13 mouse cellular contexts compared by ENCODE assay signal in the genomic region with DNA sequence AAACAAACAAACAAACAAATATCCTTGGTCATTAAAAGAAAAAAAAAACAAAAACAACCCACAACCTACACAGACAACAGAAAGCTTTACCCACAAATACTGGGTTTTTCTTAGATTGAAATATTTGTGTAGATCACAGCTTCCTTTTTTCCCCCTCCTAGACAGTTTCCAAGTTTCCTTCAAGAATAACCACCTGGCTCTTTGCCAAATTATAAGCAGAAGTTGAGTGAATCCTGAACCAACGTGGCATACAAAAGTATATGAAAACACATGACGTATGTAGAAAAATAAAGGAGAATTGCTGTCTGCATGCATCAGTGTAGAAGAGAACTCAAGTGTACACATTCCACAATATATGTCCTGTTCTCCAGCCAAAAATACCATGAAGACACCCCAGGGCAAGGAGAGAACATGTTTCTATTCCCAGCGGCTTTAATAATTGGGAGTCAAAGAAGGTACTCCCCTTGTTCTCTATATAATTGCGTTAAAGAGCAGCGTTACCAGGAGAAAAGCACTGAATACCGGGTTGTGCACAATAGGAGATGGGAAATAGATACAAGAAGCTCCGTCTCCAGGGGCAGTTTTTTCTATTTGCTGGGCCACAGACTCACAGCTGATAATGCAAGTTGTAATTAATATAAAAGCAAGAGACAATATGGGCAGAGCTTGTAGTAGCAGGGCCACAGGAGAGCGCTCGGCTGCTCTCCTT. TPM values are rescaled to one million over a fixed set of nuclear protein-coding genes. Genes with fewer than 3 reads are reported as not detected.
A peak's percentile ranks its signal among the peaks of the same experiment; 100 is the strongest.
DNase-seq lines count a peak whose midpoint lies in the region; ATAC-seq and TF ChIP-seq lines count a peak whose summit lies in the region.
"Had no signal": no experiment of that assay in that cellular context is flagged by ENCODE, and none has a peak within 500 bp of the region (broad histone marks: within the 10 kb centered on the region; RNA-seq: fewer than 3 reads in every experiment).

No protein-coding gene starts in this region.

- H3K4me2 ChIP-seq in forebrain, postnatal 0 days (ENCODE audit: low read depth): peak overlapping the region; percentile 46
- H3K4me2 ChIP-seq in neural tube, embryonic 13.5 days: peak overlapping the region; percentile 41
- H3K4me2 ChIP-seq: heart, embryonic 11.5 days; limb, embryonic 13.5 days had no signal

- peak overlapping the region; percentile 45; the same call in 1 of the 2 replicates for H3K27ac ChIP-seq in kidney, adult 2 months (ENCODE audit: insufficient read depth, low read depth, low read length)
- H3K27ac ChIP-seq in forebrain, postnatal 0 days (ENCODE audit: low read depth, low read length): peak overlapping the region; percentile 29
- peak overlapping the region; percentile 20 for H3K27ac ChIP-seq in neural tube, embryonic 13.5 days (replicated peaks)
- H3K27ac ChIP-seq: limb, embryonic 13.5 days had no signal

- TF ChIP-seq POLR2A in kidney, adult 2 months (IDR thresholded peaks at IDR 0.05; ENCODE audit: low read depth, low read length): no peak

- DNase-seq in adrenal gland, adult (ENCODE audit: inconsistent age in 2 of 2, low spot score in 1 of 2): peak; percentile 17 to 67
- DNase-seq in adrenal gland, adult 8-10 months: no peak
- no peak for DNase-seq in kidney, adult 2 months
- DNase-seq in kidney, postnatal 25 days: no peak
- peak; percentile 61 for DNase-seq in forebrain, postnatal 0 days
- no peak for DNase-seq in thymus, postnatal 0 days (ENCODE audit: low spot score)
- no peak for DNase-seq in left cerebral cortex, adult 11 months (ENCODE audit: low spot score)
- DNase-seq: right cerebral cortex, postnatal 14 days; thymus, adult 18-20 months had no signal

- no peaks in the 10 kb centered on the region for H3K9me3 ChIP-seq in forebrain, postnatal 0 days (ENCODE audit: low read length)
- no peaks in the 10 kb centered on the region for H3K9me3 ChIP-seq in neural tube, embryonic 13.5 days
- H3K9me3 ChIP-seq: limb, embryonic 13.5 days had no signal

- H3K4me3 ChIP-seq in kidney, adult 2 months (ENCODE audit: insufficient read depth, low read depth, low read length): no peak overlapping the region
- peak overlapping the region; percentile 26 for H3K4me3 ChIP-seq in forebrain, postnatal 0 days (ENCODE audit: low read depth, low read length)
- peak overlapping the region; percentile 13; the same call in 1 of the 2 replicates for H3K4me3 ChIP-seq in neural tube, embryonic 13.5 days
- H3K4me3 ChIP-seq: limb, embryonic 13.5 days had no signal

- no peak for TF ChIP-seq CTCF in kidney, adult 2 months (conservative IDR thresholded peaks at IDR 0.05; ENCODE audit: insufficient read depth, insufficient read length, low read depth, low read length)
- TF ChIP-seq CTCF in forebrain, postnatal 0 days (IDR thresholded peaks at IDR 0.05; ENCODE audit: low read depth): no peak

- no peaks in the 10 kb centered on the region; the same call in 1 of the 2 replicates for H3K36me3 ChIP-seq in kidney, adult 2 months (ENCODE audit: control insufficient read depth, insufficient read depth, low read length)
- peaks cover 8% of the 10 kb centered on the region for H3K36me3 ChIP-seq in forebrain, postnatal 0 days (ENCODE audit: insufficient read depth)
- peaks cover 12% of the 10 kb centered on the region; the same call in 1 of the 2 replicates for H3K36me3 ChIP-seq in neural tube, embryonic 13.5 days
- H3K36me3 ChIP-seq: limb, embryonic 13.5 days had no signal

- 56% methylated on average over 9 of the region's 9 CpGs for WGBS in kidney, adult 2 months
- WGBS in forebrain, postnatal 0 days: 23% methylated on average over 9 of the region's 9 CpGs
- WGBS in neural tube, embryonic 13.5 days: 19% methylated on average over 9 of the region's 9 CpGs

- no peak for ATAC-seq in forebrain, postnatal 0 days
- ATAC-seq in neural tube, embryonic 13.5 days (ENCODE audit: low read depth): 0 out of 2 replicates have a peak, but pooled peaks have one; percentile 25
- ATAC-seq: lung, postnatal 0 days had no signal

- peaks cover 2% of the 10 kb centered on the region; the same call in 1 of the 2 replicates for H3K4me1 ChIP-seq in kidney, adult 2 months (ENCODE audit: control insufficient read depth, insufficient read depth, low read length)
- H3K4me1 ChIP-seq in forebrain, postnatal 0 days (ENCODE audit: insufficient read depth): 0 out of 2 replicates have a peak, but pooled peaks cover 4% of the 10 kb centered on the region
- peaks cover 69% of the 10 kb centered on the region for H3K4me1 ChIP-seq in neural tube, embryonic 13.5 days (replicated peaks)
- H3K4me1 ChIP-seq: limb, embryonic 13.5 days had no signal

- peak overlapping the region; percentile 48 for H3K9ac ChIP-seq in forebrain, postnatal 0 days
- H3K9ac ChIP-seq in neural tube, embryonic 13.5 days: peak overlapping the region; percentile 47; the same call in 1 of the 2 replicates
- H3K9ac ChIP-seq: limb, embryonic 13.5 days had no signal

- H3K27me3 ChIP-seq in kidney, adult 2 months (replicated peaks; ENCODE audit: control insufficient read depth, insufficient read depth, low read length): no peaks in the 10 kb centered on the region; the same call in 1 of the 2 replicates
- no peaks in the 10 kb centered on the region for H3K27me3 ChIP-seq in forebrain, postnatal 0 days (ENCODE audit: insufficient read depth, low read length)
- H3K27me3 ChIP-seq in neural tube, embryonic 13.5 days: no peaks in the 10 kb centered on the region

RNA-seq across cellular contexts. Expression of a gene that starts 13.6 kb away (rescaled TPM):
- total RNA-seq in adrenal gland, adult 8-10 months (2022): 100 to 1,000 TPM; 197 to 340 (median 252) TPM
- 28.5 and 32.2 TPM in 2 replicates for polyA plus RNA-seq in kidney, adult 2 months (2012; rRNA removed)
- total RNA-seq in forebrain, postnatal 0 days (2014; rRNA removed): 204 and 227 TPM in 2 replicates
- polyA plus RNA-seq in forebrain, postnatal 0 days (2015; fragmentation: Nextera tagmentation; extraction: Ambion mirVana): 85.5 and 106 TPM in 2 replicates
- 92.0 and 98.7 TPM in 2 replicates for polyA plus RNA-seq in neural tube, embryonic 13.5 days (2015; fragmentation: Nextera tagmentation; extraction: Ambion mirVana)
- polyA plus RNA-seq in thymus, postnatal 0 days (2015; fragmentation: Nextera tagmentation; extraction: Ambion mirVana): 8.2 TPM in 2 replicates

Comparison
In these comparisons a context has a peak if more than half of its experiments do, and no peak if none do; other contexts are left out.
1. DNase-seq: peak in adrenal gland, adult (2 of 2) and forebrain, postnatal 0 days (single experiment); none in adrenal gland, adult 8-10 months (single experiment), kidney, adult 2 months (single experiment), kidney, postnatal 25 days (0 of 2), thymus, postnatal 0 days (single experiment) and left cerebral cortex, adult 11 months (single experiment).
2. Peak in every context shown above with its lines, with median percentiles within 50 percentile points of each other: H3K27ac ChIP-seq.